Mouse (Mus musculus): ENCODE results near the gene Sccpdh.

DNA sequence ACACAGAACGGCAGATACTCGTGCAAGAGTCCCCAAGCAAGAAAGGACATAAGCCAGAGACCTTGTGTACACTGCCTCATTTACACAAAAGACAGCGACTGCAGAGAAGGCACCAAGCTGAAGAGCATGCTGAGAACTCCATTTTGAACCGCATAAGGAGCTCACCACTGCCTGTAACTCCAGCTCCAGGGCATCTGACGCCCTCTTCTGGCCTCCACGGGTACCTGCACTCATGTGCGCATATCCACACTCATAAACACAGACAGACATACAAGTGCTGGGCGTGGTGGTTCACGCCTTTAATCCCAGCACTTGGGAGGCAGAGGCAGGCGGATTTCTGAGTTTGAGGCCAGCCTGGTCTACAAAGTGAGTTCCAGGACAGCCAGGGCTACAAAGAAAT is 60.7 kb downstream of the Sccpdh start:
- TF ChIP-seq CTCF (IDR thresholded peaks at IDR 0.05; ENCODE audit: low read depth, low read length) (no peak), POLR2A (IDR thresholded peaks at IDR 0.05; ENCODE audit: borderline replicate concordance, low read depth, low read length) (no peak)
